Mouse (Mus musculus) stomach, embryonic 16.5 days (tissue): Measurements from ENCODE around the gene Padi1. TPM values are rescaled to one million over a fixed set of nuclear protein-coding genes. Genes with fewer than 3 reads are reported as not detected.
A peak's percentile ranks its signal among the peaks of the same experiment; 100 is the strongest.

Experiments
- ATAC-seq: fragments of 200-750 bp; cut with Nextera tagmentation; 2 replicates; pipeline ENCODE4 v1.8.0; 2017; ENCODE audit warnings: moderate number of reproducible peaks, moderate TSS enrichment; ENCODE audit not compliant: insufficient read depth, low FRiP score
- H3K27ac ChIP-seq: fragments of 300-500 bp; sonication (generic); 2 replicates; pipeline ENCODE4 v1.5.1; 2014; ENCODE audit warnings: low read length
- H3K27me3 ChIP-seq: fragments of 300-500 bp; sonication (generic); 2 replicates; pipeline ENCODE4 v1.6.1; 2014; ENCODE audit warnings: low read length, control low read depth, mixed read lengths; ENCODE audit not compliant: control insufficient read depth, insufficient read depth
- H3K36me3 ChIP-seq: fragments of 300-500 bp; sonication (generic); 2 replicates; pipeline ENCODE4 v1.6.1; 2014; ENCODE audit warnings: low read length; ENCODE audit not compliant: control insufficient read depth, insufficient read depth
- H3K4me1 ChIP-seq: fragments of 300-500 bp; sonication (generic); 2 replicates; pipeline ENCODE4 v1.6.1; 2014; ENCODE audit warnings: low read length, control low read depth, mixed read lengths; ENCODE audit not compliant: control insufficient read depth, insufficient read depth
- H3K4me2 ChIP-seq: fragments of 300-500 bp; sonication (generic); 2 replicates; pipeline ENCODE4 v1.6.1; 2014; ENCODE audit warnings: low read depth, low read length, mixed read lengths
- H3K4me3 ChIP-seq: fragments of 300-500 bp; sonication (generic); replicated peaks from 2 replicates; pipeline ENCODE4 v1.5.1; 2014; ENCODE audit warnings: mild to moderate bottlenecking, low read length
- H3K9ac ChIP-seq: fragments of 300-500 bp; sonication (generic); 2 replicates; pipeline ENCODE4 v1.6.1; 2014; ENCODE audit warnings: low read length
- H3K9me3 ChIP-seq: fragments of 300-500 bp; sonication (generic); replicated peaks from 2 replicates; pipeline ENCODE4 v1.6.1; 2016; ENCODE audit warnings: low read length, control low read depth; ENCODE audit not compliant: control insufficient read depth
- WGBS: fragments of 180-500 bp; shearing (Covaris S2); extraction: QIAGEN DNeasy Blood & Tissue Kit; methylation state at CpG from one replicate; pipeline ENCODE4 v1.1.7; 2014; 5-methylcytosine and 5-hydroxymethylcytosine counted together
- polyA plus RNA-seq: library from polyadenylated mRNA; unstranded; fragments of >200 nt; fragmentation: Nextera tagmentation; extraction: Ambion mirVana; gene quantifications from 2 replicates; pipeline ENCODE4 v1.2.1, GENCODE M21; 2015

Padi1 gene
- polyA plus RNA-seq, 1 experiment from 2014 or later = 0.31 TPM

DNA sequence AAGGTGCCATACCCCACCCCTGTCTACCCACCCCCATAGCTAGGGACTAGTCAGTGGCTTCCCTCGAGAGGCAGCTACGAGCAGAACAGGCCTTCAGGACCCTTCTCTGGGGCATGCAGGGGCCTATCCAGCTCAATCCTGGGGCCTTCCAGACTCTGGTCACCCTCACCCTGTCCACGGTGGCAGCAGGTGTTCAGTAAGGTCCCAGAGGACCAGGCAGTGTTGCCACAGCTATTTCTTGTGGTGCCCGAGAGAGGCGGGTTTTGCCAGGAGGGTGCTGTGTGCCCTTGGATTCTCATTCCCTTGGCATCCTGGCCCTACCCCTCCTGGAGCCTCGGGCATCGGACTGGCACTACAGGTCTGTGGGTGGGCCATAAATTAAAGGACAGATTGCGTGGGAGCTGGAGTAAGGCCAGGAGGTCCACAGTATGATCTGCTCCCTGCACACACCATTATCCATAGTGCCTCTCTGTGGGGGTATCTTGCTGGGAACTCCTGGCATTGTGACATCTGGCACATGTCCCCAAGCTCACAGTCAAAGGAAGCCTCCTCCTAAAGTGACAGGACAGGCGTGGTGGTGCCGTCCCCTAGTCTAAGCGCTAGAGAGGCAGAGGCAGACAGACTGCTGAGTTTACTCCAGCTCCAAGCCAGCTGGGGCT, 9.2 kb downstream of the Padi1 start:
- Histone ChIP-seq H3K9me3 (no peaks in the 10 kb centered on the region), H3K27me3 (no peaks in the 10 kb centered on the region), H3K36me3 (no peaks in the 10 kb centered on the region), H3K4me2 (no peak overlapping the region), H3K9ac (no peak overlapping the region), H3K4me3 (no peak overlapping the region), H3K4me1 (peaks cover 10% of the 10 kb centered on the region; the same call in 1 of the 2 replicates), H3K27ac (no peak overlapping the region)
- 53% methylated on average over 11 of the region's 11 CpGs for WGBS
- ATAC-seq = no peak

DNA sequence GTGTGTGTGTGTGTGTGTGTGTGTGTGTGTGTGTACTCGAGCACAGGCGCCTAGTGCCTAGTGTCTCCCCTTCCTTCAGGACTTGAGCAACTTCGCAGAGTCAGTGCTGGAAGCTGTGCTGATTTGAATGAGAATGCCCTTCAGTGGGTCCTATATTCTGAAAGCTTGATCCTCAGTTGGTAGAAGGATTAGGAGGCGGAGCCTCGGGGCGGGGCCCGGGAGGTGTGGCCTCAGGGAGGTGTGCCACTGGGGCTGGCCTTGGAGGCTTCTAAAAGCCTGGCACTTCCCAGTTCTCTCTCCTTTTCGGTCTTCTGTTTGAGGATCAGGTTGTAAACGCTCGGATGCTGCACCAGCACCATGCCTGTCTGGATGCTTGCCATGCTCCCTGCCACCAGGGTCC, 9.9 kb downstream of the Padi1 start:
- Histone ChIP-seq H3K4me1 (peaks cover 10% of the 10 kb centered on the region; the same call in 1 of the 2 replicates), H3K9ac (no peak overlapping the region), H3K9me3 (no peaks in the 10 kb centered on the region), H3K27ac (no peak overlapping the region), H3K4me3 (no peak overlapping the region), H3K36me3 (no peaks in the 10 kb centered on the region), H3K4me2 (no peak overlapping the region), H3K27me3 (no peaks in the 10 kb centered on the region)
- peak; percentile 75; the same call in 1 of the 2 replicates for ATAC-seq
- 6% methylated on average over 10 of the region's 10 CpGs for WGBS

DNA sequence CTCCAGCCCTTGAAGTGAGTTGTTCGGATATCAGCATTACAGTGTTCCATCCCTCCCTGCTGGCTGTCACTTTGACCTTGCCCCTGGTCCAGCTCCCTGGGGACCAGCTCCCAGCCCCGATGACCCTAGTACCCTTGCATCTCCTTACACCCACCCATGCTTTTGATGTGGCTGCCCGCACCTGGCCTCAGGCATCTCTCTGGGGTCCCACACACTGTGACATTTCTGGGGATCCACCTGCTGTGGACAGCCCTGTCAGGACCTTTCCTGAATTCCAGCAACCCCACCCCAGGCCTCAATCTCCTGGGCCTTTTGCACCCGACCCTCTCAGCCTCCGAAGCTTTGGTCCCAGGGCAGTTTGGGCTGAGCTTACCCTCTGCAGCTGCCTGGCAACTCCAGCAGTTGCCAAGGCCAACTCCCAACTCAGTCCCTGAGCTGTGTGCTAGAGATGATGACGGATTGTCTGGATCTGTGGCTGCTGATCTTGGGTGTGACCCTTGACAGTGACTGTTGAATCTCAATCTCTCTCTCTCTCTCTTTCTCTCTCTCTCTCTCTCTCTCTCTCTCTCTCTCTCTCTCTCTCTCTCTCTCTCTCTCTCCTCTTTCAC, 11.1 kb downstream of the Padi1 start:
- 76% methylated on average over 6 of the region's 6 CpGs for WGBS
- H3K9ac ChIP-seq = no peak overlapping the region
- no peaks in the 10 kb centered on the region for H3K36me3 ChIP-seq

DNA sequence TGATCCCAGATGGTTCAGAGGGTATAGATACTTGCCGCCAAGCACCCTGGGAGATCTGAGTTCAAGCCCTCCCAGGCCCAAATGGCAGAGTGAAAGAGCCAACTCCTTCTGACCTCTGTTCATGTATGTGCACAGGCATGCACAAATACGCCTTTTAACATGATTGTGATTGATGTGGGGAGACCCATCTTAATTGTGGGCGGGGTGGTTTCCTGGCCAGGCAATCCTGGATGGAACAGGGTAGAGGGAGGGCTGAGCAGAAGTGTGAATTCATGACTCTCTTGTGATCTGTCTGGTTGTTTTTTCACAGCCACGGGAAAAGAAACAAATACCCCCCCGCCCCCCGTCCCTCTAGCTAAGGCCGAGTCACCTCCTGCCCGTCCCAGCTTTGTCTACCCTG, 12.8 kb downstream of the Padi1 start:
- Histone ChIP-seq H3K27ac (no peak overlapping the region), H3K4me3 (no peak overlapping the region), H3K9ac (no peak overlapping the region), H3K27me3 (no peaks in the 10 kb centered on the region), H3K4me2 (no peak overlapping the region), H3K4me1 (peaks cover 8% of the 10 kb centered on the region; the same call in 1 of the 2 replicates), H3K36me3 (no peaks in the 10 kb centered on the region), H3K9me3 (no peaks in the 10 kb centered on the region)
- ATAC-seq = no peak
- WGBS = 36% methylated on average over 8 of the region's 8 CpGs

More for the DNA sequence above, 11.1 kb downstream of the Padi1 start:
- H3K4me3 ChIP-seq = no peak overlapping the region
- H3K4me2 ChIP-seq = no peak overlapping the region
- H3K27ac ChIP-seq = no peak overlapping the region
- H3K4me1 ChIP-seq = peaks cover 10% of the 10 kb centered on the region; the same call in 1 of the 2 replicates
- no peak for ATAC-seq
- no peaks in the 10 kb centered on the region for H3K27me3 ChIP-seq
- no peaks in the 10 kb centered on the region for H3K9me3 ChIP-seq

DNA sequence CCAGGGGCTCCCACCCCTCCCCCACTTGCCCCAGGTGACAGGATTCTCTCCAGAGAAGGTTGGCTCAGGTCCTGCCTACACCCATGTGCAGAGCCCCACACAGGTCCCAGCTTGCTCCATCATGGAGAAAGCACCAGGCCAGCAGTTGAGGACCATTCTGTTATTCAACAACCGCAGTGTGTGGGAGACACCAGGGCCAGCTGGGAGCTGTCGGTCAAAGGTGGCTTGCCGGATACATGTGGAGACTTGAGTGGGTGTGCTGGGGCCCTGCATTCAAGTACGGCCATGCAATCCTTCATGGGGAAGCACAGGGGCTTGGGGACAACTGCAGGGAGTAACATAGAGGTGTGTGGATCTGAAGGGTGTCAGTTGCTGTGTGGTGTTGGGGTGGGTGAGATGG, 13.8 kb downstream of the Padi1 start:
- WGBS = 48% methylated on average over 4 of the region's 4 CpGs
- Histone ChIP-seq H3K36me3 (no peaks in the 10 kb centered on the region), H3K27ac (no peak overlapping the region), H3K4me2 (no peak overlapping the region), H3K9me3 (no peaks in the 10 kb centered on the region), H3K4me1 (peaks cover 6% of the 10 kb centered on the region; the same call in 1 of the 2 replicates), H3K27me3 (no peaks in the 10 kb centered on the region), H3K4me3 (no peak overlapping the region), H3K9ac (no peak overlapping the region)
- no peak for ATAC-seq

DNA sequence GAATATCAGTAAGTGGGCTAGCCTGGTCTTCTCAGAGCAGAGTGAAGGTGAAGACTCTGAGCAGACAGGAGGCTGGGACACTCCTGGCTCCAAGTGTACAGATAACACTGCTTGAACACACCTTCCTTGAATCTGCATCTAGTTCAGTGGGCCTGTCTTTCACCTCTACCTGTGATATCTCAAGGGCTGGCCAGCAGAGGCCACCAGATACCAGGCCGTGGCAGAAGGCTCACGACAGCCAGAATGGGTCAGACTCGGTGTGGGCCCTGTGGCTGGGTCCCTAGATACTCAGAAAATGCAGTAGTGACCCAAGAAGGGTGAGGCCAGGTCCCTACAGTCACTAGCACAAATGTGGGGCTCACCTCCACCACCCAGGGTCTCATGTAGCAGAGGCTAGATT, 18.3 kb downstream of the Padi1 start:
- no peaks in the 10 kb centered on the region; the same call in 1 of the 2 replicates for H3K27me3 ChIP-seq
- H3K27ac ChIP-seq = no peak overlapping the region
- H3K4me2 ChIP-seq = no peak overlapping the region
- H3K9ac ChIP-seq = no peak overlapping the region
- H3K36me3 ChIP-seq = no peaks in the 10 kb centered on the region
- no peaks in the 10 kb centered on the region for H3K4me1 ChIP-seq
- H3K9me3 ChIP-seq = no peaks in the 10 kb centered on the region; the same call in 1 of the 2 replicates
- H3K4me3 ChIP-seq = no peak overlapping the region
- WGBS = 56% methylated on average over 3 of the region's 3 CpGs
- no peak for ATAC-seq

DNA sequence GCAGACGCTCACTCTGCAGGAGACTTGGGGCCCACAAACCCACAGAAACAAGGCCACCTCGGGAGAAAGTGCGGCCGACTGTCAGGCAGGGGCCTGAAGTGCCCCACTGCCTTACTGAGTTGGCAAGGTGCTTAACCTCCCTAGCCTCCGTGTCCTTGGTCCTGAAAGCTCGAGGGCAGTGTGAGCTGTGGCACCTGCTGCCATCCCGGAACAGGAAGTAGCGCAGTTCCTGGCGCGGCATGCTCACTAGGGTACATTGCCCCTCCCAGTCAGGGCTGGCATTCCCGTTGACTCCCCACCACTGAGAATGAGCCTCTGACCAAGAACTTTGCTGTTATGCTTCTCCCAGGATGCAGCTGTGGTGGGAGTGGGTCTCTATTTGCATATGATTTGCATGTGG, 19.6 kb downstream of the Padi1 start:
- Histone ChIP-seq H3K4me2 (no peak overlapping the region), H3K4me1 (no peaks in the 10 kb centered on the region), H3K36me3 (no peaks in the 10 kb centered on the region), H3K9ac (no peak overlapping the region), H3K9me3 (no peaks in the 10 kb centered on the region; the same call in 1 of the 2 replicates), H3K27ac (no peak overlapping the region), H3K4me3 (no peak overlapping the region), H3K27me3 (no peaks in the 10 kb centered on the region; the same call in 1 of the 2 replicates)
- ATAC-seq = no peak
- 58% methylated on average over 11 of the region's 11 CpGs for WGBS

DNA sequence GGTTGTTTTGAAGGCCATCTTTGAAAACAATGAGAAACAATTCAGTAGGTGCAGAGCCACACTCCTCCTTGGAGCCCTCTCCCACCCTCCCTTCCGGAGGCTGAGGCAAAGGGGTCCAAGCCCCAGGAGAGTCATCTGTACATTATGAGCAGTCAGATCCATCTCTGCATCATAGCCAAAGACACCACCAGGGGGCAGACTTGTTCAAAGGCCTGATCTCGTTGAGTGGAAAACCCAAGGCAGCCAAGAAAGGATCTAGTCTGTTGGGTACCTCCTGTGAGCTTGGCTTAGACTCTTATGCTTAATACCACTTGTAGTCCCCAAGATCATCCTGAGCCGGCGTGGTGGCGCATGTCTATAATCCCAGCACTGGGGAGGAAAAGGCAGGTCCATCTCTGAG, 23.6 kb downstream of the Padi1 start:
- 70% methylated on average over 5 of the region's 5 CpGs for WGBS
- no peak overlapping the region for H3K4me2 ChIP-seq
- ATAC-seq = no peak

DNA sequence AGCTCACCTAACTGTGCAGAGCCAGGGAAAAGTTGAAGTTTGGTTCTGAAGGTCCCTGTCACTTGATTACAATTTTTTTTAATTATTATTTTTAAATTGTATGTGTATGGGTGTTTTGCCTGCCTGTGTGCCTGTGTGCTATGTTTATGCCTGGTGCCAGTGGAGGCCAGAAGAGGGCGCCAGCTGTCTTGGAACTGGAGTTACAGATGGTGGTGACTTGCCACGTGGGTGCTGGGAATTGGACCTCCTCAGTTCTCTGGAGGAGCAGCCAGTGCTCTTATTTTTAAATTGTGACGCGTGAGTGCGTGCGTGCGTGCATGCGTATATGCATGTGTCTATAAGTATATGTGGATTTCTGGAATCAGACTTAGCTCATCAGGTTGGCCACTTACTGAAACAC, 28.2 kb downstream of the Padi1 start:
- Histone ChIP-seq H3K4me1 (no peaks in the 10 kb centered on the region), H3K27me3 (no peaks in the 10 kb centered on the region), H3K36me3 (no peaks in the 10 kb centered on the region), H3K9me3 (no peaks in the 10 kb centered on the region; the same call in 1 of the 2 replicates), H3K9ac (no peak overlapping the region), H3K27ac (no peak overlapping the region), H3K4me3 (no peak overlapping the region), H3K4me2 (no peak overlapping the region)
- ATAC-seq = no peak
- 91% methylated on average over 8 of the region's 8 CpGs for WGBS

More for the DNA sequence above, 23.6 kb downstream of the Padi1 start:
- Histone ChIP-seq H3K4me1 (no peaks in the 10 kb centered on the region), H3K9ac (no peak overlapping the region), H3K36me3 (no peaks in the 10 kb centered on the region), H3K9me3 (no peaks in the 10 kb centered on the region; the same call in 1 of the 2 replicates), H3K4me3 (no peak overlapping the region), H3K27ac (no peak overlapping the region), H3K27me3 (no peaks in the 10 kb centered on the region; the same call in 1 of the 2 replicates)
